Mouse (Mus musculus) kidney, embryonic 14.5 days (tissue): ENCODE measurements around the gene Hipk4. TPM values are rescaled to one million over a fixed set of nuclear protein-coding genes. Genes with fewer than 3 reads are reported as not detected.

ENCODE experiments used
- ATAC-seq: fragments of 200-750 bp; cut with Nextera tagmentation; 2 replicates; pipeline ENCODE4 v1.8.0; 2017; ENCODE audit warnings: moderate number of reproducible peaks, mild to moderate bottlenecking, moderate TSS enrichment, moderate library complexity; ENCODE audit not compliant: low FRiP score, low TSS enrichment
- H3K27ac ChIP-seq: fragments of 300-500 bp; sonication (generic); 2 replicates; pipeline ENCODE4 v1.5.1; 2014; ENCODE audit warnings: low read depth, mild to moderate bottlenecking, low read length, moderate library complexity, mixed read lengths
- H3K27me3 ChIP-seq: fragments of 300-500 bp; sonication (generic); 2 replicates; pipeline ENCODE4 v1.6.1; 2014; ENCODE audit warnings: mild to moderate bottlenecking, low read length; ENCODE audit not compliant: control insufficient read depth, insufficient read depth
- H3K36me3 ChIP-seq: fragments of 300-500 bp; sonication (generic); 2 replicates; pipeline ENCODE4 v1.6.1; 2014; ENCODE audit warnings: low read length, mixed read lengths; ENCODE audit not compliant: control insufficient read depth, insufficient read depth
- H3K4me1 ChIP-seq: fragments of 300-500 bp; sonication (generic); 2 replicates; pipeline ENCODE4 v1.6.1; 2014; ENCODE audit warnings: low read length, mixed read lengths; ENCODE audit not compliant: control insufficient read depth, insufficient read depth
- H3K4me2 ChIP-seq: fragments of 300-500 bp; sonication (generic); replicated peaks from 2 replicates; pipeline ENCODE4 v1.6.1; 2014; ENCODE audit warnings: low read depth, mild to moderate bottlenecking, low read length
- H3K4me3 ChIP-seq: fragments of 300-500 bp; sonication (generic); 2 replicates; pipeline ENCODE4 v1.5.1; 2014; ENCODE audit warnings: mild to moderate bottlenecking, low read length
- H3K9ac ChIP-seq: fragments of 300-500 bp; sonication (generic); 2 replicates; pipeline ENCODE4 v1.6.1; 2014; ENCODE audit warnings: low read depth, mild to moderate bottlenecking, low read length, moderate library complexity
- H3K9me3 ChIP-seq: fragments of 300-500 bp; sonication (generic); 2 replicates; pipeline ENCODE4 v1.6.1; 2016; ENCODE audit warnings: low read length; ENCODE audit not compliant: control insufficient read depth
- WGBS: fragments of 180-500 bp; shearing (Covaris S2); extraction: QIAGEN DNeasy Blood & Tissue Kit; methylation state at CpG from one replicate; pipeline ENCODE4 v1.1.7; 2014; 5-methylcytosine and 5-hydroxymethylcytosine counted together
- polyA plus RNA-seq: library from polyadenylated mRNA; unstranded; fragments of >200 nt; fragmentation: Nextera tagmentation; extraction: Ambion mirVana; gene quantifications from 2 replicates; pipeline ENCODE4 v1.2.1, GENCODE M21; 2014

Hipk4 gene
- polyA plus RNA-seq, 1 experiment from 2014 or later: 0.80 TPM

- H3K4me2 ChIP-seq: peak overlapping the region; percentile 33
- no peaks in the 10 kb centered on the region for H3K9me3 ChIP-seq
- 16% methylated on average over 9 of the region's 11 CpGs for WGBS
- no peak for ATAC-seq
- H3K4me1 ChIP-seq: peaks cover 7% of the 10 kb centered on the region
- H3K27ac ChIP-seq: peak overlapping the region; percentile 25
- no peaks in the 10 kb centered on the region for H3K27me3 ChIP-seq
- peak overlapping the region; percentile 20 for H3K4me3 ChIP-seq
- peaks cover 12% of the 10 kb centered on the region for H3K36me3 ChIP-seq
- H3K9ac ChIP-seq: peak overlapping the region; percentile 24; the same call in 1 of the 2 replicates
Observed at GRCm38 (mm10) chr7:27480927-27481626, 42.0 kb upstream of the Hipk4 start.

GRCm38 (mm10) chr7:27481627-27481969, 41.5 kb upstream of the Hipk4 start:
- Histone ChIP-seq H3K9ac (peak overlapping the region; percentile 24; the same call in 1 of the 2 replicates), H3K27ac (peak overlapping the region; percentile 25; the same call in 1 of the 2 replicates), H3K27me3 (no peaks in the 10 kb centered on the region), H3K36me3 (peaks cover 7% of the 10 kb centered on the region), H3K4me2 (peak overlapping the region; percentile 33), H3K9me3 (no peaks in the 10 kb centered on the region), H3K4me1 (peaks cover 7% of the 10 kb centered on the region), H3K4me3 (peak overlapping the region; percentile 20)
- WGBS: 0% methylated on average over 9 of the region's 12 CpGs
- ATAC-seq: peak; percentile 96

- no peak overlapping the region for H3K4me2 ChIP-seq
- ATAC-seq: no peak
- no peaks in the 10 kb centered on the region for H3K9me3 ChIP-seq
- H3K9ac ChIP-seq: no peak overlapping the region
- no peak overlapping the region for H3K27ac ChIP-seq
- H3K27me3 ChIP-seq: no peaks in the 10 kb centered on the region
- H3K4me3 ChIP-seq: no peak overlapping the region
- 0 out of 2 replicates have a peak, but pooled peaks cover 3% of the 10 kb centered on the region for H3K4me1 ChIP-seq
- WGBS: 87% methylated on average over 4 of the region's 4 CpGs
- no peaks in the 10 kb centered on the region for H3K36me3 ChIP-seq
Observed at GRCm38 (mm10) chr7:27483860-27484259, 39.2 kb upstream of the Hipk4 start.

- Histone ChIP-seq H3K4me3 (peak overlapping the region; percentile 76), H3K4me1 (peaks cover 18% of the 10 kb centered on the region; the same call in 1 of the 2 replicates), H3K9me3 (no peaks in the 10 kb centered on the region), H3K36me3 (peaks cover 8% of the 10 kb centered on the region), H3K27ac (peak overlapping the region; percentile 55; the same call in 1 of the 2 replicates), H3K4me2 (peak overlapping the region; percentile 72), H3K27me3 (no peaks in the 10 kb centered on the region), H3K9ac (peak overlapping the region; percentile 44)
- 3% methylated on average over 13 of the region's 13 CpGs for WGBS
- ATAC-seq: no peak
Observed at GRCm38 (mm10) chr7:27486102-27486769, 36.8 kb upstream of the Hipk4 start.

GRCm38 (mm10) chr7:27486770-27487697, 36.0 kb upstream of the Hipk4 start, which contains the start of gene Sertad1:
Gene Sertad1 (plus strand): TSS chr7:27486910.
- Histone ChIP-seq H3K9ac (peak within 1 kb of the TSS; percentile 85), H3K36me3 (peaks cover 8% of the 10 kb centered on the region), H3K9me3 (no peaks in the 10 kb centered on the region), H3K4me2 (peak within 1 kb of the TSS; percentile 72), H3K4me1 (peaks cover 19% of the 10 kb centered on the region; the same call in 1 of the 2 replicates), H3K27ac (peak within 1 kb of the TSS; percentile 98), H3K27me3 (no peaks in the 10 kb centered on the region), H3K4me3 (peak within 1 kb of the TSS; percentile 76)
- under 1% methylated on average over 72 of the region's 80 CpGs for WGBS
- peak; percentile 93 for ATAC-seq

GRCm38 (mm10) chr7:27487740-27488268, 35.3 kb upstream of the Hipk4 start:
- Histone ChIP-seq H3K9ac (peak overlapping the region; percentile 85), H3K27me3 (no peaks in the 10 kb centered on the region), H3K36me3 (peaks cover 8% of the 10 kb centered on the region), H3K4me3 (peak overlapping the region; percentile 76), H3K4me2 (peak overlapping the region; percentile 67), H3K9me3 (no peaks in the 10 kb centered on the region), H3K27ac (peak overlapping the region; percentile 98), H3K4me1 (peaks cover 19% of the 10 kb centered on the region; the same call in 1 of the 2 replicates)
- ATAC-seq: no peak
- 3% methylated on average over 13 of the region's 13 CpGs for WGBS

GRCm38 (mm10) chr7:27489270-27489869, 33.7 kb upstream of the Hipk4 start:
- H3K9ac ChIP-seq: no peak overlapping the region
- no peak for ATAC-seq
- H3K36me3 ChIP-seq: peaks cover 8% of the 10 kb centered on the region
- peaks cover 19% of the 10 kb centered on the region; the same call in 1 of the 2 replicates for H3K4me1 ChIP-seq
- H3K27me3 ChIP-seq: no peaks in the 10 kb centered on the region
- H3K27ac ChIP-seq: peak overlapping the region; percentile 94; the same call in 1 of the 2 replicates
- no peaks in the 10 kb centered on the region for H3K9me3 ChIP-seq
- H3K4me3 ChIP-seq: no peak overlapping the region
- 91% methylated on average over 24 of the region's 25 CpGs for WGBS
- no peak overlapping the region for H3K4me2 ChIP-seq

GRCm38 (mm10) chr7:27490227-27490542, 32.9 kb upstream of the Hipk4 start:
- 20% methylated on average over 4 of the region's 4 CpGs for WGBS
- H3K27ac ChIP-seq: peak overlapping the region; percentile 94
- peaks cover 19% of the 10 kb centered on the region; the same call in 1 of the 2 replicates for H3K4me1 ChIP-seq
- peak overlapping the region; percentile 55 for H3K9ac ChIP-seq
- no peaks in the 10 kb centered on the region for H3K27me3 ChIP-seq
- no peaks in the 10 kb centered on the region for H3K9me3 ChIP-seq
- peak overlapping the region; percentile 60 for H3K4me2 ChIP-seq
- peaks cover 8% of the 10 kb centered on the region for H3K36me3 ChIP-seq
- peak overlapping the region; percentile 35 for H3K4me3 ChIP-seq
- no peak for ATAC-seq
